Mouse (Mus musculus) brain, embryonic 18.5 days (tissue): ENCODE results near the gene Hist2h3b.
"Not testable (repeated sequence)": the region's sequence is repeated elsewhere in the genome, so short reads cannot be mapped to it uniquely, and the experiment has no call there.

Experiments
- DNase-seq: peaks from one replicate; pipeline ENCODE4 v3.0.0-alpha.2; 2012; ENCODE audit warnings: low read depth, low spot score

Gene Hist2h3b

GRCm38 (mm10) chr3:96238954-96239793 is 29.3 kb upstream of the Hist2h3b start, which contains the start of gene Hist2h3c2:
Gene Hist2h3c2 (minus strand): TSS chr3:96239127.
- DNase-seq = not testable (repeated sequence)

DNA sequence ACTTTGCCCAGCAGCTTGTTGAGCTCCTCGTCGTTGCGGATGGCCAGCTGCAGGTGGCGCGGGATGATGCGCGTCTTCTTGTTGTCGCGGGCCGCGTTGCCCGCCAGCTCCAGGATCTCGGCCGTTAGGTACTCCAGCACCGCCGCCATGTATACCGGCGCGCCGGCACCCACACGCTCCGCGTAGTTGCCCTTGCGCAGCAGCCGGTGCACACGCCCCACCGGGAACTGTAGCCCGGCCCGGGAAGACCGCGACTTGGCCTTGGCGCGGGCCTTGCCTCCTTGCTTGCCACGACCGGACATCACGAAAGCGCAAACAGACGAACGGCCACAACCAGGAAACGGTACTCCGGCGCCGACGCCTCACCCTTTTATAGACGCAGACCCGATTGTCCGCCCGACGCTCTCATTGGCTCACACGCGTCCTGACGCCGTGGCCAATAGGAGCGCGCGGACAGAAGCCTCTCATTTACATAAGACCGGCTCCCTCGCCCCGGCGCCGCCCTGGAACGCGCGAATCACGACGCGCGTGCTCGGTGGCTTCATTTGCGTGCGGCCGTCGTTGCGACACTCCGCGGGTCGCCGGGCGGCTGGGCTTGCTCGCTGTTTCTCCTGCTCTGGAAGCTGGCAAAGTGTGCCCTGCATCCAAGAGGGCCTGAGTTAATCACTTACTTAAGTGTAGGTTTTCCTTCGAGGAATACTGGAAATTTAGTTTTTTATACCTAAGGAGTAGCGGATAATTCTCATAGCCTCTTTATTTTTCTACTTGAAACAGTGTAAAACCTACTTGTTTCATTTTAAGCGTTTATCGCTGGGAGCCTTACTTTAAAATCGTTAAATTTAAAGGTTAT is 28.3 kb upstream of the Hist2h3b start, which contains the start of gene Hist2h2aa2:
TSS of gene Hist2h2aa2 (minus strand) at position 328 of the 850 bp plus-strand sequence.
- DNase-seq = not testable (repeated sequence)

GRCm38 (mm10) chr3:96240799-96241197 is 27.7 kb upstream of the Hist2h3b start:
- no peak for DNase-seq

GRCm38 (mm10) chr3:96243921-96244572 is 24.4 kb upstream of the Hist2h3b start:
- DNase-seq = no peak

GRCm38 (mm10) chr3:96245003-96245886 is 23.2 kb upstream of the Hist2h3b start, which contains the start of gene Hist2h2aa1:
Gene Hist2h2aa1 (plus strand): TSS chr3:96245497.
- DNase-seq = not testable (repeated sequence)

DNA sequence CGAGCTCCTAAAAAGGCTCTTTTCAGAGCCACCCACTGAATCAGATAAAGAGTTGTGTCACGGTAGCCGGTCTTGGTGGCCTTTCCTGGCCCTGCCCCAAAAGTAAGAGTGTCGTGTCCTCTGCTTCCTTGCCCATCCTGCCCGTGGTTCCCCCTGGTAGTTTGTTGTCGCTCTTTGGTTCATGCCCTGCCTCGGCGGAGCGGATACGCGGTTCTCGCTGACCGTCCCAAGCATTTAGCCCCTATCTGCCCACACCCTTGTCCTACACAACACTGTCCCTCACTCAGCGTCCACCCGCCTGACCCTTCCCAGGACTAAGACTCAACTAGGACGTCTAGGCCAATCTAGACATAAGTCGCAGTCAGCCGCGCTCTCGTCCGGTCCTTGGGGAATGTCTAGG is 22.4 kb upstream of the Hist2h3b start:
- DNase-seq = not testable (repeated sequence)

DNA sequence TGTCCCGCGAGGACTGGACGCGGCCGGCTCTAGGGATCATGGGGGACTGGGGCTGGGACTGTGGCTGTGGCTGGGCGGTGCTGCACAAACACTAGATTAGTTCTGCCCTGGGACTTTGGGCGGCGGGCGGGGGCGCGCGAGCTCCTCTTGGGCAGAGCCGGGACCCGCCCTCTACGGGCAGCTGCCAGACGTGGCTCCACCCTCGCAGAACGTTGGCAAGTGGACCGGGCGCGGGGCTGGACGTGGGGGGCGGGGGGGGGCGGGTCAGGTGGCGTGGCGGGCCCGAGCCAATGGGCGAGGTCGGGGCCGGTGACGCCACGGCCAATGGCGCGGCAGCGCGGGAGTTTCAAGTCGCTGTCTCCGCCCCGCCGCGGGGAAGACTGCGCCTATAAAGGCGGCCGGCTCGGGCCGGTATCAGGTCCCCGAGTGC is 22.0 kb upstream of the Hist2h3b start, which contains the start of gene Hist2h3c1:
TSS of gene Hist2h3c1 (plus strand) at position 259 of the 430 bp plus-strand sequence.
- DNase-seq = not testable (repeated sequence)

- DNase-seq = no peak
Observed at GRCm38 (mm10) chr3:96247356-96248140, 20.9 kb upstream of the Hist2h3b start.

GRCm38 (mm10) chr3:96248141-96249033 is 20.1 kb upstream of the Hist2h3b start:
- DNase-seq = no peak

DNA sequence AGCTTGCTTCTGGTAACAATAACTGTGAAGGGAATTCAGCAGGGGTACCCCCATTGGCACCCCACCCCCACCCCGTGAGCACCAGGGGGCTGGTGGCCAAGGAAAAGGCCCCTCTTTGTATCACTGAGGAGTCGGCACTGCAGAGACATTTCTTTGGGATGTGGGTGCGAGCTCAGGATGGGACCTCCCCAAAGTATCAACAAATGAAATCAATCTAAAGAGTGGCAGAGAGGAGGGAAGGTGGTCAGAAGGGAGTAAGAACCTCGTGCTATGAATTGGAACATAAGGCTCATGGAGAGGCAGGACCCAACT is 19.5 kb upstream of the Hist2h3b start:
- DNase-seq = no peak

DNA sequence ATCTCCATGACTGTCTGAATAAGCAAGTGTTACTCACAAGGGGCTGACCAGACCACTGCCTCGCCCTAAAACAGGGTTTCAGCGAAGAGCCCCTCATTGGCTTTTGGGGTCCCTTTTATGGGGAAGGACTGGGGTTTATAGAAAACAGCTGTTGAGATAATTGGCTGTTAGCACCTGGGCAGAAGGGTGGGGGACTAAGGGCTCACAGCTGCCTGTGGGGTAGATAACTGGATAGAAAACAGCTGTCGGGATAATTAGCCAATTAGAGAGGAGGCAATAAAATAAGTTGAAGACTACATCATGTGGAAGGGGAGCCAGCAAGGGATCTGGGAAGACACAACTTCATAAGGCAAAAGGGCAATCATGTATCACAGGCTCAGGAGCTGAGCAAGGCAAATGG is 17.6 kb upstream of the Hist2h3b start:
- no peak for DNase-seq

DNA sequence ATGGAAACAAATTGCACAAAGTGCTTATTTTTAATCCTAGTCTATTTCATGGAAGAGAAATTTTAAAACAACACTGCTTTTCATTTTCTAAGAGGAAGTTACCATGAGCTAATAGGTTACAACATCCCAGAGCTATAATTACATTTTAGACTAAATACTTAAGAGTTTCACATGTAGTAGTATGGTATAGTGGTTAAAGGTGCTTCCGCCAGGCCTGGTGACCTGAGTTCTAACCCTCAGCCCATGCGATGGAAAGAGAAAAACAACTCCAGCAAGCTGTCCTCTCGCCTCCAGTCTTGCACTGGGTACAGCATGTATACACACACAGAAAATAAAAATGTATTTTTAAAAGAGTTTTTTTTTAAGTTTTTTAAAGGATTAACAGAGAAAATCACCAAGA is 16.7 kb upstream of the Hist2h3b start:
- DNase-seq = no peak

GRCm38 (mm10) chr3:96254683-96255355 is 13.6 kb upstream of the Hist2h3b start:
- DNase-seq = no peak

DNA sequence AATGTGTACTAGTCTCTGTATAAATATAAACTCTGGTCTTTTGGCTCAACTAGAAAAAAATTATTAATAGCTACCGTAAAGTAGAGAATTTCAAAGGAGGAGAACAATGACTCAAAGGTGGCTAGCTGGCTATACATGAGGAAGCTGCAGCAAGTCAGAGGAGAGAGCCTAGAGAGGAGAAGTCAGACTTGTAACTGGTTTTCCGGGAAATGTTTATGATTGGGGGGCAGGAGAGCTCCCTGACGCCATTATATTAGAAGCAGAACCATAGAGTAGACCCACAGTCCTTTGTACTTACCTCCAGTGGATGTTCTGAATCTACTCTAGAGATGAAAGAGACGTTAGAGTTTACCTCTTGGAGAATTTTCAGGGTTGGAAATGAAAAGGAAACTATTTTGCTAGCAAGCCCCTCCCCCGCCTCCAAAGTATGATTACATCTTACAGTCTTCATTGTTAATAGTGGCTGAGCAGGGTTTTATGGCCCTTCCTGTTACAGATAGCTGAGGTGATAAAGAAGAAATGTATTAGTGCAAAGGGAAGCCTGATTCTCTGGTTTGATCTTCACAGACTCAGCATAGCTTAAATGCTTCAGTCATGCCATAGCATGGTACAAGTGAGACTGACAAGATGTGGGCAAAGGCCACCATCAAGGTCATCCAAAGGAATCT is 12.4 kb upstream of the Hist2h3b start:
- no peak for DNase-seq

- no peak for DNase-seq
Observed at GRCm38 (mm10) chr3:96257190-96257589, 11.3 kb upstream of the Hist2h3b start.

- DNase-seq = no peak
Observed at GRCm38 (mm10) chr3:96260220-96260619, 8.2 kb upstream of the Hist2h3b start.

DNA sequence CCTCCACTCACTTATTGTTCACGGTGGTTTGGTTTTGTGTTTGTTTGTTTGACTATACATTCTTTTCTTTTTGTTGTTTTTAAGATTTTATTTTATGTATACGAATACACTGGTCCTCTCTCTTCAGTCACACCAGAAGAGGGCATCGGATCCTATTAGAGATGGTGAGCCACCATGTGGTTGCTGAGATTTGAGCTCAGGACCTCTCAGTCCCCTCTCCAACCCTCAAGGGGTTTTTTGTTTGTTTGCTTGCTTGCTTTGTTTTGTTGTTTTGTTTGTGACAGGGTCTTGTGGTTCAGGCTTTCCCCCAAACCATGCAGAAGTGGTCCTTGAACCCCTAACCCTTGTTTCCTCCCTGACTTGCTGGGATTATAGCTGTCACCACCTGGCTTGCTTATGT is 6.8 kb upstream of the Hist2h3b start:
- DNase-seq = no peak
